Mouse (Mus musculus) embryonic stem cell, embryonic (primary cell): ENCODE measurements around the gene Art5.

ENCODE experiments used
- CTCF ChIA-PET, 4 experiments: fragments of 300-600 bp in 2 of 4; fragments of 350-600 bp in 2 of 4; sonication (Branson Sonifier 250); formaldehyde crosslinking; loops; one replicate each; lab custom pipeline; 2022; ENCODE audit warnings: inconsistent platforms in 2 of 4; lab: Charles Lee
- POLR2A ChIA-PET, 4 experiments: fragments of 300-600 bp in 2 of 4; fragments of 350-600 bp in 2 of 4; sonication (Branson Sonifier 250); formaldehyde crosslinking; loops; one replicate each; lab custom pipeline; 2022; ENCODE audit warnings: antibody characterized with exemption in 4 of 4, inconsistent platforms in 1 of 4; lab: Charles Lee

Gene Art5

DNA sequence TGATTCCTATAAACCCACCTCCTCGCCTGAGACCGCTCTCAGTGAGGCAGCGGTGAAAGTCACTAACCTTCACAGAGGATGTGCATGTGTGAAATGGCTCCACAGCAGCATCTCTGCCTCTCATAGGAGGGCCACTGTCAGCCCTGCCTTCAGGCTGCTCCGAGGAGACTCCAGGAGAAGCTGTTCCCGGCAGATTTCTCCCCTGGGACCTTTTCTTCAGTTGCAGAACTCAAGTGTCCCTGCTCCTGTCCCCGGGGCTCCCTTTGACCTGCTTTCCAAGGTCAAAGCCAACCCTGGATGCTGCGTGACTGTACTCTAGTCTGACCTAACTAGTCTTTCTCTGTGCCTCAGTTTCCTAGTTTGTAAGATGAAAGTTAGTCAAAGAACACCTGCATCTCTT is at the start of gene Art5:
TSS of gene Art5 (minus strand) at position 319 of the 400 bp plus-strand sequence.
- CTCF ChIA-PET: no interaction called here
- POLR2A ChIA-PET: interaction anchor here in 2 of 4 experiments (1.1 to 2.2 kb wide), 3 partner anchors 8 to 102 kb away, joined by 3 to 10 read pairs (median 6); partner anchors contain the start of gene Art1 (in 1 of the 2)

DNA sequence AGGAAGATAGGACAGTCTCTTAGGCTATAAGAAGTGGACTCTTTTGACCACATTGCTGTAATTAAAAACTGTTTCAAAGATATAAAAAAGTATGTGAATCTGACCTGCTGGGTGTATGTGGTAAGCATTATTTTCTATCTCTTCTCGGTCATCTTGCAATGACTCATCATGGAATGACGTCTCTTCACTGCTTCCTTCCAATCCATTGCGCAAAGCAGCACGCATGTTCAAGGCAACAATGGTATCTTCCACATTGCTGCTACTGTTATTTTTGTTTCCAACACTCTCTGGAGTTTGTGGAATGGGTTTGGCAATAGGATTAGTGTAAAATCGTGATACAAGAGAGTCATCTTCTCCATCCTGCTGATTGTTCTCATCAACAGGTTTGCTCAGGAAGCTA is 44.4 kb upstream of the Art5 start:
- CTCF ChIA-PET: no interaction called here

DNA sequence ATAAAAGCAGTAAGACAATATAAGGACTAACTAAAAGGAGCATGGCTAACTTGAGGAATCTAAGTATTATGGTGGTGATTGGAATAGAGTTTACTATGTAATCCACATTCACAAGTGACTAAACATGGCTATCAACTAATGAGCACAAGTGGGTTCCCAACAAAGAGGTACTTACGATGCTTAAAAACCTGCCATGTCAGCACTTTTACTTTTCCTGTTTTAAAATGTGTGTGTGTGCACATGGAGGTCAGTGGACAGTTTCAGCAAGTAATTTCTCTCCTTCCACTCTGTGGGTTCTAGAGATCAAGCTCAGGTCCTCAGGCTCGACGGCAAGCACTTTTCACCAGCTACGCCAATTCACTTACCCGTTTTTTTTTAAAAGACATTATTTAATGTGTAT is 28.6 kb upstream of the Art5 start:
- ChIA-PET POLR2A (interaction anchor here in 2 of 4 experiments (0.6 to 1.2 kb wide), 3 partner anchors 25 to 72 kb away, joined by 3 read pairs; partner anchors contain the start of genes Nup98 (in 1 of the 2) and Pgap2 (in 1 of the 2)), CTCF (no interaction called here)

More for the DNA sequence above, 44.4 kb upstream of the Art5 start:
- POLR2A ChIA-PET: no interaction called here

DNA sequence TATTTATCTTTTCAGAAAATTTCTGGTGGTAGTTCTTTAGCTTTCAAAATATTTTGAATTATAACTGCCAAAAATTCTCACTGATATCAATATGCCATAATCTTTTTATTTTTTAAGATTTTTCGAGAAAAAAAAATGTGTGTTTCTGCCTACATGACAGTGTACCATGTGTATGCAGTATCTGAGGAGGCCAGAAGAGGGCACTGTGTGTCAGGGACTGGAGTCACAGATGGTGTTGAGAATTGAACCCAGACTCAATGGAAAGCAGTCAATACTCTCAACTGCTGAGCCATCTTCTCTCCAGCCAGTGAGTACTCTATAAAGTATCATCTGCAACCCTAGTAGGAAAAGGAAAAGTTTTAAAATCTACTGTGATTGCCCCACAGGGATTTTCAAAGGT is 28.2 kb upstream of the Art5 start:
- ChIA-PET CTCF (no interaction called here), POLR2A (interaction anchor here in 1 of 4 experiments (0.7 to 0.8 kb wide), 2 partner anchors 13 to 35 kb away, joined by 3 read pairs; no protein-coding TSS in a partner anchor)

DNA sequence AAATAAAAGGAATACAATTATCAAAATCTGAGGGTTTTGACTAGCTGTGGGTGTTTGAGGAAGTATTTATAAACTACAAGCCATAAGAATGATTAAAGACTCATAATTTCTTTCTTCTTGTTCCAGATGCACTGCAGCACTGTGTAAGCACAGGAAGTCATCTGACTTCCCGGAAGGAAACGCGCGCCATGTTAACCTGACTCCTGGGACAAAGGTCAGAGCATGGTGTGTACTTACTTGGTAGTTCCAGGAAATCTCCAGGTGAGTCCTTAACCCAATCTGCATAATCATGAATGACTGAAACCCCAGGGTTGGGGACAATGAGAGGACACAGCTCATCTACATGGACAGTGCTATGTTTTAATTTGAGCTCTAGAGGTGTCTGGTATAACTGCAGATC is 23.1 kb upstream of the Art5 start:
- POLR2A ChIA-PET: interaction anchor here in 2 of 4 experiments (0.8 to 3.6 kb wide), 14 partner anchors 9 to 78 kb away, joined by 3 to 14 read pairs (median 3); partner anchors contain the start of genes Art1 (in 1 of the 2), Nup98 (in 1 of the 2), Pgap2 (in 1 of the 2) and Rnf121 (in 1 of the 2)
- CTCF ChIA-PET: interaction anchor here in 1 of 4 experiments (0.5 to 0.7 kb wide), 2 partner anchors 69 to 468 kb away, joined by 3 to 4 read pairs; no protein-coding TSS in a partner anchor

DNA sequence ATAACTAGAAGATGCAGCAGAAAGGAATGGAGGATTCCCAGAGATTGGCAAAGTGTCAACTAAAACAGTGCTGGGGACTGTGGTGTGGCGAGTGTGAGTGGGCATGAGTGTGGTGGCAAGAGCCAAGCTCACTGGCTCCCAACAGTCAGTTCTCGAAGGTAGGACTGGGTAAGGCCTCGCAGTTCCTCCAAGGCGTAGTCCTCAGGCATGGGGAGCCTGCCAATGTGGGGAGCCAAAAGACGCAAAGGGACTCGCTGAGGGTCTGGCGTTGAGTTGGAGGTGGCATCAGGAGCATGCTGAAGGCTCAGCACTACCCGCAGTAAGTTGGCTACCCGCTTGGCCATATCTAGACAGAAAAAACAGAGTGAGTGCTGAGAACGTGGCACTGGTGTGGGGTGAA is 11.0 kb upstream of the Art5 start:
- CTCF ChIA-PET: no interaction called here
- POLR2A ChIA-PET: interaction anchor here in 2 of 4 experiments (0.7 kb wide), 2 partner anchors 9 to 11 kb away, joined by 3 to 5 read pairs; no protein-coding TSS in a partner anchor

DNA sequence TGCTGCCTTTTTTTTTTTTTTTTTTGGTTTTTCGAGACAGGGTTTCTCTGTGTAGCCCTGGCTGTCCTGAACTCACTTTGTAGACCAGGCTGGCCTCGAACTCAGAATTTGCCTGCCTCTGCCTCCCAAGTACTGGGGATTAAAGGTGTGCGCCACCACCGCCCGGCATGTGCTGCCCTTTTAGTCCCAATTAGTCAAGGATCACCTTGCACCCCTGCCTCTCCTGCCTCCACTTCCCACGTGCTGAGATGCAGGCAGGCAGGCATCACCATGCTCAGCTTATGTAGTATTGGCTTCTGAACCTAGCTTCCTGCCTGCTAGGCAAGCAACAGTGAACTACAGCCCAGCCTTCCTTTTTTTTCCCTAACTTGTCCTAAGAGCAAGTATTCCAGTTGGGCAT is 8.1 kb upstream of the Art5 start:
- POLR2A ChIA-PET: interaction anchor here in 1 of 4 experiments (0.6 to 1.9 kb wide), 7 partner anchors 11 to 95 kb away, joined by 3 to 10 read pairs (median 4); no protein-coding TSS in a partner anchor
- CTCF ChIA-PET: interaction anchor here in 1 of 4 experiments (1.1 kb wide), 1 partner anchor 118 kb away, joined by 3 read pairs; no protein-coding TSS in a partner anchor

DNA sequence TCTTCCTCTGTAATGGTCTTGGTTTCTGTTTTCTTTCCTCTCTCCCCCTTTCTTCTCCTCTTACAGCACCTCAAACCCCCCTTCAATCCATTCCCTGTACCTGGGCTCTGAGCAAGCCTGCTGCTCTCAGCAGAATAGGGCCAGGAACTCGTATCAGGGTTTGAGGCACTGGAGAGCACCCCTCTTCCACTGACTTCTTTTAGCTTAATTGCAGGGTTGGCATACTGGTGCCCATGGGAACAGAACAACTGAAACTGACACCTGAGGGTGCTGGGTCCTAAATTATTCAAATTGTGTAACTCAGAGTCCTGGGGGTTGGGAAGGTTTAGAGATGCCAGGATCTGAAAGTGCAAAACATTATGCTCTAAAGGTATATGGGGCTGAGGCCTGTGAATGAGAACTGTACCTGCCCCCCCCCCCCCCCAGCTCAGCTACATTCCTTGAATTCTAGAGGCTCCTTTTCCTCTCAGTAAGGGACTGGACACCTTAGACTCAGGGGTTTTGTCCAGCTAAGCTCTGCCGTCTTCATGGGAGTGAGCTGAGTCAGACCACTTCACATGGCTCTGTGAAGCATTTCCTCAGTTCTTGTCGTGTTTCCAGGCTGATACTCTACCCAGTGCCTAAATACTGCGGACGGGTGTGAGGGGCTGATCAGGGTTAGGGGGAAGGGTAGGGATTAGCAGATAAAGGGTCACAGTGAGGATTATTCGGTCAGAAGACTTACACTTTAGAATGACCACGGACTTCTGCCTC is 7.5 kb upstream of the Art5 start, which contains the start of gene Chrna10:
TSS of gene Chrna10 (minus strand) at position 250 of the 753 bp plus-strand sequence.
- CTCF ChIA-PET: interaction anchor here in 1 of 4 experiments (0.8 kb wide), 1 partner anchor 40 kb away, joined by 3 read pairs; no protein-coding TSS in a partner anchor
- POLR2A ChIA-PET: interaction anchor here in 2 of 4 experiments (0.6 to 1.9 kb wide), 8 partner anchors 10 to 1066 kb away, joined by 3 to 10 read pairs (median 4); no protein-coding TSS in a partner anchor

DNA sequence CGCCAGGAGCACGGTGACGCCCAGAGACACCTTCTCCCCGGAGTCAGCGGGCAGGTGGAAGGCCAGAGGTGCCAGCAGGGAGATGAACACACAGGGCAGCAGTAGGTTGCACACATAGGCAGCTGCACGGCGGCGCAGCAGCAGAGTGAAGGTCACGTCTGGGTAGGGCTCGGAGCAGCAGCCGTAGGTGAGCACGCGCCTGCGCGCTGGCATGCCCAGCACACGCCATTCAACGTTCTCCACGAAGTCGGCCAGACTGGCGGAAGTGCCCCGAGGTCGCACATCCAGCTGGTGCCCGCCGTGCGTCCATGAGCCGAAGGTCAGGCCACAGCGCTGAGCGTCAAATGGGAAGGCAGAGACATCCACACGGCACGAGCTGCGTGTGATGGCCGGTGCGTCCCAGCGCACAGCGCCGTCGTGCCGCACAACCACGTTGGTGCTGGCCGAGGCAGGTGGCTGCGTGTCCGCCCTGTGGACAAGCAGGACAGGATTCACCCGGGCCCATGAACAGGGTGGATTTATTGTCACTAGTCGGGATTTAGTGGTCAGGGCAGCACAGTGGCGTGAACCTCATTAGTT is 4.0 kb upstream of the Art5 start:
- POLR2A ChIA-PET: interaction anchor here in 3 of 4 experiments (0.8 to 4.2 kb wide), 9 partner anchors 9 to 136 kb away, joined by 3 to 30 read pairs (median 4); partner anchors contain the start of genes Art1 (in 1 of the 3), Nup98 (in 1 of the 3) and Pgap2 (in 1 of the 3)
- CTCF ChIA-PET: interaction anchor here in 3 of 4 experiments (0.6 to 1.4 kb wide), 4 partner anchors 76 to 145 kb away, joined by 4 to 9 read pairs (median 6); no protein-coding TSS in a partner anchor

DNA sequence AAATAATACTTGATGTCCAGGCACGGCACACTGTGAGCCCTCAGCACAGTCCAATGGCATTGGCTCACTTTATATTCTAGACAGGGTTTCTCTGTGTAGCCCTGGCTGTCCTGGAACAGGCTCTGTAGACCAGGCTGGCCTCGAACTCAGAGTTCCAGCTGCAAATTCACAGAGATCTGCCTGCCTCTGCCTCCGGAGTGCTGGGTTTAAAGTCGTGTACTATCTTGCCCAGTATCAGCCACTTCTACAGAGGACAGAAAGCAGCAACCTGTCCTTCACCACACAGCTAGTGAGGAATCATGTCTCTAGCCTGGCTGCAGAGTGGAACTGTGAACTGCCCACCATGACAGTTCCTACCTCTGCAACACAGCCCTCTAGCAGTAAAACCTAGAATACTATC is 457 bp upstream of the Art5 start:
- ChIA-PET POLR2A (interaction anchor here in 1 of 4 experiments (1.1 kb wide), 1 partner anchor 8 kb away, joined by 6 read pairs; the partner anchor contains the start of gene Art1), CTCF (no interaction called here)

DNA sequence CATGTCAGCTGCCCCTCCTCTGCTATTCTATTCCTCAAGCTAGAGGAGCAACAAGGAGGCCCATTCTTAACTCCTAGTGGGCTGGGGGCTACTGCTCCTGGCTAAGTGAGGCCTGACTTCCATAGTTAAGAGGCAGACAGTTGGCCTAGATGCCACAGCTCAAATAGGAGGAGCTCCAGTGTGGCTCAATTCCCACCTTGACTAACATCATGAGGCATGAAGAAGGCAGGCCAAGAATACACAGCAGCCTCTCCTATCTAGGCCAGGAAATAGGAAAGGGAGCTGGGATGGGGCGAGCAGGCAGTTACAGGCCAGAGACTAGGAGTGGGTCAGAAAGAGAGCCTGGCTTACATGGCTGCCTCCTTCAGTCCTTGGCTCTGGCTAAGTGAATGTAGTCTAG is 1.1 kb downstream of the Art5 start:
- CTCF ChIA-PET: no interaction called here

DNA sequence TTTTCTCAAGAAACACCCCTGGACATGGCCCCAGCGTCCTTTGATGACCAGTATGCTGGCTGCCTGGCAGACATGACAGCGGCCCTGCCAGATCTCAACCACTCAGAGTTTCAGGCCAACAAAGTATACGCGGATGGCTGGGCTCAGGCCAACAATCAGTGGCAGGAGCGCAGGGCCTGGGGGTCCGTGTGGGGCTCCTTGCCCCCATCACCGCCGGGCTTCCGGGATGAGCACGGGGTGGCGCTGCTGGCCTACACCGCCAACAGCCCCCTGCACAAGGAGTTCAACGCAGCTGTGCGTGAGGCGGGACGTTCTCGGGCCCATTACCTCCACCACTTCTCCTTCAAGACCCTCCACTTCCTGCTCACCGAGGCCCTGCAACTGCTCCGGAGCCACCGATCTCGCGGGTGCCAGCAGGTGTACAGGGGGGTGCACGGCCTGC is 2.6 kb downstream of the Art5 start:
- POLR2A ChIA-PET: interaction anchor here in 2 of 4 experiments (1.0 to 2.9 kb wide), 7 partner anchors 10 to 104 kb away, joined by 3 to 9 read pairs (median 3); partner anchors contain the start of genes Chrna10 (in 1 of the 2), Nup98 (in 1 of the 2), Pgap2 (in 1 of the 2) and Rnf121 (in 1 of the 2)
- CTCF ChIA-PET: interaction anchor here in 1 of 4 experiments (0.7 kb wide), 1 partner anchor 108 kb away, joined by 3 read pairs; no protein-coding TSS in a partner anchor

More for the DNA sequence above, 1.1 kb downstream of the Art5 start:
- POLR2A ChIA-PET: interaction anchor here in 3 of 4 experiments (0.6 to 2.9 kb wide), 9 partner anchors 8 to 168 kb away, joined by 3 to 10 read pairs (median 3); partner anchors contain the start of genes Rnf121 (in 1 of the 3), Xndc1 (in 1 of the 3) and Xntrpc (in 1 of the 3)

DNA sequence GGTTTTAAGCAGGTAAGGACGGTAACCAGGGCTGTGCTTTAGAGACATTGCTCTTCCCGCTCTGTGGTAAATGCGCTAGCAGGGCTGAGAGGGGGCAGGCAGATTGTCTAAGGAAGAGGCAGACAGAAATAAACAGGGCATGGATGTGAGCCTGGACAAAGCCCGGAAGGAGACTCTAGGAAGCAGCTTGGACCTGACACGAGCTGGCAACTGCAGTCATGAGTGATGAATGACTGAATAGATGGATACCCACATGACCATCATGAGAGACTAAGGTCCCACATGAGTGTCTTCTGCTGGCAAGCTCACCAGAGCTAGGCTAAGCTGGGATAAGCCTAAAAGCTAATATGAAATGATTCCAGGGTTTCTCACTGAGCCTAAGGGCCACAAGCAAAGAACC is 5.2 kb downstream of the Art5 start:
- ChIA-PET CTCF (no interaction called here), POLR2A (interaction anchor here in 2 of 4 experiments (0.5 to 5.9 kb wide), 3 partner anchors 9 to 39 kb away, joined by 4 to 56 read pairs (median 6); partner anchors contain the start of genes Rnf121 (in 1 of the 2), Xndc1 (in 1 of the 2) and Xntrpc (in 1 of the 2))

DNA sequence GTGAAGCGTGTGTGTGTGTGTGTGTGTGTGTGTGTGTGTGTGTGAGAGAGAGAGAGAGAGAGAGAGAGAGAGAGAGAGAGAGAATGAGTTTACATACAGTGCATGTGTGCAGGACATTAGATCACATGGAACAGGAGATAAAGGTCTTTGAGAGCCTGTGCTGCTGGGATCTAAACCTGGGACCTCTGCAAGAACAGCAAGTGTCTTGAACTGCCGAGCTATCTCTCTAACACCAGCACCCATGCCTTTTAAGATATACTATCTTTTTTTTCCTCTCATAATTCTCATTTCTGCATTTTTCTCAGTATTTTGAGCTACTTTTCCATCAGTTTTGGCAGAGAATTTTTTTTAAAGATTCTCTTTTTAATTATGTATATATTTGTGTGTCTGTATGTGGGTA is 5.7 kb downstream of the Art5 start:
- ChIA-PET CTCF (no interaction called here), POLR2A (interaction anchor here in 2 of 4 experiments (0.5 to 5.9 kb wide), 3 partner anchors 19 to 40 kb away, joined by 6 to 56 read pairs (median 19); partner anchors contain the start of genes Rnf121 (in 1 of the 2), Xndc1 (in 1 of the 2) and Xntrpc (in 1 of the 2))

DNA sequence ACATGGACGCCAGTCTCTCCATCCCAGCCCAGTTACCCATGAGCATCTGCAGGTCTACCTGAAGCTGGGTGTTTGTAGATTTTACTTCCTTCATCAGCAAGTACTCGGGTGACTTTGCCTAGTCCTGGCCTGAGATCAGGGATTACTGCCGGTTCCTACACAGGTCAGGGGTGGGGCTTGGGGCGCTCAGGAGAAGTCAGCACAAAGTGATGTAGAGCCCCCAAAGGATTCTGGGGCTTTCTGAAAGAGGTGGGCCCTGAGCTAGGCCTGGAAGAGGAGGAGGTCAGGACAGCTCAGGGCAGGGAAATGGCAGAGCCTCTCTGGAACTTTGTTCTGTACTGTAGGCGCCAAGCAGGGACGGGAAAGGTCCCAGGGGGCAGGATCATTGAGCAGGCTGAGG is 6.6 kb downstream of the Art5 start:
- CTCF ChIA-PET: interaction anchor here in 1 of 4 experiments (1.0 to 1.4 kb wide), 2 partner anchors 16 to 42 kb away, joined by 3 to 4 read pairs; no protein-coding TSS in a partner anchor
- POLR2A ChIA-PET: interaction anchor here in 2 of 4 experiments (0.6 to 5.9 kb wide), 20 partner anchors 9 to 449 kb away, joined by 3 to 56 read pairs (median 4); partner anchors contain the start of genes Rnf121 (in 2 of the 2), Xndc1 (in 2 of the 2), Xntrpc (in 2 of the 2) and Nup98 (in 1 of the 2)

DNA sequence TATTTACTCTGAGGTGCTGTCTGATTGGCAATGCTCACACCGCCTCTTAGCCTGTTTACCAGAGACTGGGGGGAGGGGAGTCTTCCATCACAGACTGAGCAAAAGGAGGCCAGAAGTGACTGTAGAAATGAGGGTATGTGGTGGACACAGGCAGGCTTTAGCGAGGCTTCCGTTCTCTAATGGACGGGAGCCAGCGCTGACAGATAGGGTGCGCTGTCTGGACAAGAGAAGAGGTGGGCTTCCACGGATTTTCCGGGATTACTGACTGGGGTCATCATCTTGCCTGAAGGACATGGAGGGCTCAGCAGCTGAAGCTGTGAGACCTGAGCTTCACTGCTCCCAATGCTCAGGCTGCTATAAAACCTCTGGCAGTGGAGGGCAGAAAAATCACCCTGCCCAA is 7.0 kb downstream of the Art5 start:
- ChIA-PET POLR2A (interaction anchor here in 2 of 4 experiments (0.6 to 5.9 kb wide), 21 partner anchors 9 to 448 kb away, joined by 3 to 56 read pairs (median 4); partner anchors contain the start of genes Rnf121 (in 2 of the 2), Xndc1 (in 2 of the 2), Xntrpc (in 2 of the 2) and Nup98 (in 1 of the 2)), CTCF (interaction anchor here in 2 of 4 experiments (0.7 to 1.4 kb wide), 3 partner anchors 16 to 690 kb away, joined by 3 to 4 read pairs (median 4); no protein-coding TSS in a partner anchor)

DNA sequence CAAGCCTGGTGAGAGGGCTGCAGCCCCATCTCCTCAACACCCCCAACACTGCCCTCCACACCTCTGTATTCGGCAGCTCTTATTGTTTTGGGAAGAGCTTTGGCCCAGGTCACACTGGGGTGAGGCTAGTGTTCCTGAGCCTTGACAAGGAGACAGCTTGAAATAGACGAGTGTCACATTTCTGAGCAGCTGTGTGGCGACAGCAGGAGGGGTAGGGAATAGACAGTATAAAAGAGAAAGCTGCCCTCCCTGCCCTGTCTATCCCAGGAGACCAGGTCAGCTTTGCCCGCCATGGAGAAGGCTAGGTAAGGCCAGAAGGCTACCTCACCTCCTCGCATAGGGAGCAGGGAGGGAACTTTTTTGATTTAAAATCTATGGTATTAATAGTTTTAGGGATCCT is 7.8 kb downstream of the Art5 start, which contains the start of gene Art1:
TSS of gene Art1 (plus strand) at position 257 of the 400 bp plus-strand sequence.
- ChIA-PET CTCF (interaction anchor here in 3 of 4 experiments (0.6 to 0.7 kb wide), 4 partner anchors 17 to 689 kb away, joined by 3 to 4 read pairs (median 4); no protein-coding TSS in a partner anchor), POLR2A (interaction anchor here in 3 of 4 experiments (0.7 to 5.9 kb wide), 16 partner anchors 8 to 435 kb away, joined by 3 to 56 read pairs (median 5); partner anchors contain the start of genes Rnf121 (in 3 of the 3), Xndc1 (in 3 of the 3), Xntrpc (in 2 of the 3) and Art5 (in 1 of the 3))
